Mouse (Mus musculus): ENCODE results near the gene Rapgef4.

Gene Rapgef4

GRCm38 (mm10) chr2:71985730-71986129, 4.7 kb downstream of the Rapgef4 start:
- no peak for DNase-seq

GRCm38 (mm10) chr2:71986276-71986848, 5.3 kb downstream of the Rapgef4 start:
- no peak for DNase-seq

- DNase-seq: no peak
Measured at GRCm38 (mm10) chr2:71988572-71988971, 7.5 kb downstream of the Rapgef4 start.

GRCm38 (mm10) chr2:71992129-71992528, 11.1 kb downstream of the Rapgef4 start:
- no peak for DNase-seq

- DNase-seq: no peak
Measured at GRCm38 (mm10) chr2:71993729-71994423, 12.8 kb downstream of the Rapgef4 start.

GRCm38 (mm10) chr2:71998531-71998930, 17.5 kb downstream of the Rapgef4 start:
- no peak for DNase-seq

- no peak for DNase-seq
Measured at GRCm38 (mm10) chr2:72000102-72000501, 19.1 kb downstream of the Rapgef4 start.

GRCm38 (mm10) chr2:72002843-72003370, 21.9 kb downstream of the Rapgef4 start:
- DNase-seq: no peak

- no peak for DNase-seq
Measured at GRCm38 (mm10) chr2:72003756-72004525, 22.9 kb downstream of the Rapgef4 start.

- DNase-seq: no peak
Measured at GRCm38 (mm10) chr2:72005051-72005450, 24.0 kb downstream of the Rapgef4 start.

GRCm38 (mm10) chr2:72009446-72010218, 28.6 kb downstream of the Rapgef4 start:
- peak; percentile 46 for DNase-seq

- DNase-seq: no peak
Measured at GRCm38 (mm10) chr2:72015366-72015765, 34.3 kb downstream of the Rapgef4 start.

GRCm38 (mm10) chr2:72016013-72016412, 35.0 kb downstream of the Rapgef4 start:
- DNase-seq: no peak

GRCm38 (mm10) chr2:72017168-72017567, 36.1 kb downstream of the Rapgef4 start:
- DNase-seq: no peak

GRCm38 (mm10) chr2:72018736-72019135, 37.7 kb downstream of the Rapgef4 start:
- no peak for DNase-seq

GRCm38 (mm10) chr2:72020755-72021154, 39.7 kb downstream of the Rapgef4 start:
- DNase-seq: no peak

- no peak for DNase-seq
Measured at GRCm38 (mm10) chr2:72021440-72021839, 40.4 kb downstream of the Rapgef4 start.

GRCm38 (mm10) chr2:72021845-72022244, 40.8 kb downstream of the Rapgef4 start:
- peak; percentile 23 for DNase-seq

GRCm38 (mm10) chr2:72023791-72024190, 42.8 kb downstream of the Rapgef4 start:
- DNase-seq: no peak

- no peak for DNase-seq
Measured at GRCm38 (mm10) chr2:72025660-72026059, 44.6 kb downstream of the Rapgef4 start.

- no peak for DNase-seq
Measured at GRCm38 (mm10) chr2:72026506-72026905, 45.5 kb downstream of the Rapgef4 start.

GRCm38 (mm10) chr2:72029081-72029480, 48.0 kb downstream of the Rapgef4 start:
- DNase-seq: no peak

GRCm38 (mm10) chr2:72029586-72030144, 48.6 kb downstream of the Rapgef4 start:
- DNase-seq: no peak

Measured in lung, postnatal 14 days (tissue).